11 mouse cellular contexts compared by ENCODE assay signal in genomic region chr11:94997596-94997995, GRCm38 (mm10). TPM values are rescaled to one million over a fixed set of nuclear protein-coding genes. Genes with fewer than 3 reads are reported as not detected.
DNase-seq lines count a peak whose midpoint lies in the region; ATAC-seq and TF ChIP-seq lines count a peak whose summit lies in the region.
"Had no signal": no experiment of that assay in that cellular context is flagged by ENCODE, and none has a peak within 500 bp of the region (broad histone marks: within the 10 kb centered on the region; RNA-seq: fewer than 3 reads in every experiment).

No protein-coding gene starts in this region.

- peaks cover 86% of the 10 kb centered on the region for H3K36me3 ChIP-seq in midbrain, embryonic 10.5 days
- peaks cover 24% of the 10 kb centered on the region for H3K36me3 ChIP-seq in midbrain, embryonic 15.5 days (replicated peaks)
- peaks cover 51% of the 10 kb centered on the region for H3K36me3 ChIP-seq in intestine, postnatal 0 days (ENCODE audit: control insufficient read depth, insufficient read depth)

- no peak overlapping the region for H3K4me3 ChIP-seq in cerebellum, adult 2 months (replicated peaks; ENCODE audit: insufficient read depth, low read depth, low read length)
- no peak overlapping the region for H3K4me3 ChIP-seq in midbrain, embryonic 10.5 days
- H3K4me3 ChIP-seq in midbrain, embryonic 15.5 days, result no peak overlapping the region
- H3K4me3 ChIP-seq in intestine, postnatal 0 days (ENCODE audit: low read depth, low read length), result no peak overlapping the region
- H3K4me3 ChIP-seq: embryonic facial prominence, embryonic 12.5 days had no signal

- no peak for ATAC-seq in midbrain, embryonic 15.5 days (replicated peaks)
- ATAC-seq in intestine, postnatal 0 days, result peak; percentile 65
- ATAC-seq in monocyte, adult 5-6 weeks (replicated peaks; ENCODE audit: insufficient number of reproducible peaks, low FRiP score, low TSS enrichment, poor library complexity, severe bottlenecking), result no peak

- H3K9ac ChIP-seq in midbrain, embryonic 15.5 days, result no peak overlapping the region
- no peak overlapping the region for H3K9ac ChIP-seq in intestine, postnatal 0 days (ENCODE audit: low read depth, low read length)
- H3K9ac ChIP-seq: embryonic facial prominence, embryonic 12.5 days had no signal

- 29% methylated on average over 5 of the region's 5 CpGs for WGBS in cerebellum, adult 2 months
- 79% methylated on average over 5 of the region's 5 CpGs for WGBS in midbrain, embryonic 10.5 days
- WGBS in midbrain, embryonic 15.5 days, result 57% methylated on average over 5 of the region's 5 CpGs
- 28% methylated on average over 5 of the region's 5 CpGs for WGBS in intestine, postnatal 0 days

- TF ChIP-seq CTCF in cerebellum, adult 2 months (IDR thresholded peaks at IDR 0.05; ENCODE audit: borderline replicate concordance, insufficient read depth, low read depth, low read length), result no peak
- no peak for TF ChIP-seq CTCF in intestine, postnatal 0 days (IDR thresholded peaks at IDR 0.05; ENCODE audit: low read depth)

- H3K27me3 ChIP-seq in cerebellum, adult 2 months (ENCODE audit: control insufficient read depth, insufficient read depth, low read length), result no peaks in the 10 kb centered on the region
- no peaks in the 10 kb centered on the region for H3K27me3 ChIP-seq in midbrain, embryonic 10.5 days (ENCODE audit: low read depth, poor library complexity, severe bottlenecking)
- no peaks in the 10 kb centered on the region for H3K27me3 ChIP-seq in midbrain, embryonic 15.5 days (replicated peaks)
- no peaks in the 10 kb centered on the region for H3K27me3 ChIP-seq in intestine, postnatal 0 days (replicated peaks; ENCODE audit: control insufficient read depth, insufficient read depth, low read length)
- H3K27me3 ChIP-seq: embryonic facial prominence, embryonic 12.5 days had no signal

- no peaks in the 10 kb centered on the region for H3K9me3 ChIP-seq in midbrain, embryonic 10.5 days (replicated peaks)
- H3K9me3 ChIP-seq in midbrain, embryonic 15.5 days, result no peaks in the 10 kb centered on the region
- no peaks in the 10 kb centered on the region for H3K9me3 ChIP-seq in intestine, postnatal 0 days (ENCODE audit: control insufficient read depth)
- H3K9me3 ChIP-seq: embryonic facial prominence, embryonic 12.5 days had no signal

- H3K27ac ChIP-seq in cerebellum, adult 2 months (ENCODE audit: insufficient read depth, low read length), result 0 out of 2 replicates have a peak overlapping the region, but pooled peaks have one; percentile 36
- peak overlapping the region; percentile 61 for H3K27ac ChIP-seq in midbrain, embryonic 10.5 days (replicated peaks)
- H3K27ac ChIP-seq in midbrain, embryonic 15.5 days, result no peak overlapping the region
- no peak overlapping the region for H3K27ac ChIP-seq in intestine, postnatal 0 days (ENCODE audit: low read depth, low read length)
- H3K27ac ChIP-seq: embryonic facial prominence, embryonic 12.5 days had no signal

- H3K4me1 ChIP-seq in cerebellum, adult 2 months (ENCODE audit: control insufficient read depth, insufficient read depth, low read length), result peaks cover 62% of the 10 kb centered on the region
- peaks cover 65% of the 10 kb centered on the region for H3K4me1 ChIP-seq in midbrain, embryonic 10.5 days
- peaks cover 61% of the 10 kb centered on the region for H3K4me1 ChIP-seq in midbrain, embryonic 15.5 days
- H3K4me1 ChIP-seq in intestine, postnatal 0 days (replicated peaks; ENCODE audit: control insufficient read depth, insufficient read depth, low read length), result peaks cover 27% of the 10 kb centered on the region

- peak in 1 of 2 experiments; percentile 45 for DNase-seq in cerebellum, adult 2 months
- DNase-seq in cerebellum, postnatal 25 days, result no peak
- no peak for DNase-seq in midbrain, embryonic 10.5 days (ENCODE audit: low spot score)
- peak; percentile 74 to 77 for DNase-seq in spleen, postnatal 4 days (ENCODE audit: low spot score in 2 of 2)
- DNase-seq in layer of hippocampus, postnatal 10 days (ENCODE audit: low spot score in 2 of 2), result no peak

- H3K4me2 ChIP-seq in midbrain, embryonic 15.5 days, result no peak overlapping the region
- H3K4me2 ChIP-seq in intestine, postnatal 0 days (replicated peaks; ENCODE audit: low read depth), result no peak overlapping the region
- H3K4me2 ChIP-seq: embryonic facial prominence, embryonic 12.5 days had no signal

- no peak for TF ChIP-seq POLR2A in cerebellum, adult 2 months (IDR thresholded peaks at IDR 0.05; ENCODE audit: borderline replicate concordance, insufficient read depth, low read length)

RNA-seq across cellular contexts. Expression of gene Ppp1r9b, which starts 6.8 kb away (rescaled TPM):
- 149 and 153 TPM in 2 replicates for polyA plus RNA-seq in cerebellum, adult 2 months (2012; rRNA removed)
- polyA plus RNA-seq in midbrain, embryonic 10.5 days (2016; fragmentation: Nextera tagmentation; extraction: Ambion mirVana), result 8.6 and 9.0 TPM in 2 replicates
- polyA plus RNA-seq in midbrain, embryonic 15.5 days (2015; fragmentation: Nextera tagmentation; extraction: Ambion mirVana), result 20.5 and 22.2 TPM in 2 replicates
- 6.3 and 7.1 TPM in 2 replicates for polyA plus RNA-seq in intestine, postnatal 0 days (2015; fragmentation: Nextera tagmentation; extraction: Ambion mirVana)
- 100 to 1,000 TPM; 501 TPM for total RNA-seq in layer of hippocampus, postnatal 10 days (2021)
- 127 to 216 TPM (median 141 TPM) in 3 replicates for total RNA-seq in monocyte, adult 5-6 weeks (2017)

RNA-seq across cellular contexts. Expression of gene Samd14, which starts 12.1 kb away (rescaled TPM):
- 80.7 and 89.4 TPM in 2 replicates for polyA plus RNA-seq in cerebellum, adult 2 months (2012; rRNA removed)
- polyA plus RNA-seq in midbrain, embryonic 10.5 days (2016; fragmentation: Nextera tagmentation; extraction: Ambion mirVana), result 40.8 and 58.6 TPM in 2 replicates
- 171 and 177 TPM in 2 replicates for polyA plus RNA-seq in midbrain, embryonic 15.5 days (2015; fragmentation: Nextera tagmentation; extraction: Ambion mirVana)
- polyA plus RNA-seq in intestine, postnatal 0 days (2015; fragmentation: Nextera tagmentation; extraction: Ambion mirVana), result 6.5 and 6.9 TPM in 2 replicates
- 100 to 1,000 TPM; 107 TPM for total RNA-seq in layer of hippocampus, postnatal 10 days (2021)
- 0.38 to 1.5 TPM in 2 of 3 replicates, not detected in the other for total RNA-seq in monocyte, adult 5-6 weeks (2017)

RNA-seq across cellular contexts. Expression of gene Sgca, which starts 21.5 kb away (rescaled TPM):
- polyA plus RNA-seq in cerebellum, adult 2 months (2012; rRNA removed), result 1.9 and 3.9 TPM in 2 replicates
- 0.20 TPM in 1 of 2 replicates, not detected in the other for polyA plus RNA-seq in midbrain, embryonic 10.5 days (2016; fragmentation: Nextera tagmentation; extraction: Ambion mirVana)
- not detected in 2 replicates for polyA plus RNA-seq in midbrain, embryonic 15.5 days (2015; fragmentation: Nextera tagmentation; extraction: Ambion mirVana)
- 0.18 and 0.55 TPM in 2 replicates for polyA plus RNA-seq in intestine, postnatal 0 days (2015; fragmentation: Nextera tagmentation; extraction: Ambion mirVana)
- total RNA-seq in layer of hippocampus, postnatal 10 days (2021), result under 1 TPM; 0.66 to 0.78 TPM
- not detected in 3 replicates for total RNA-seq in monocyte, adult 5-6 weeks (2017)

RNA-seq across cellular contexts. Expression of gene Hils1, which starts 30.2 kb away (rescaled TPM):
- polyA plus RNA-seq in cerebellum, adult 2 months (2012; rRNA removed), result not detected in 2 replicates
- not detected in 2 replicates for polyA plus RNA-seq in midbrain, embryonic 10.5 days (2016; fragmentation: Nextera tagmentation; extraction: Ambion mirVana)
- polyA plus RNA-seq in midbrain, embryonic 15.5 days (2015; fragmentation: Nextera tagmentation; extraction: Ambion mirVana), result not detected in 2 replicates
- polyA plus RNA-seq in intestine, postnatal 0 days (2015; fragmentation: Nextera tagmentation; extraction: Ambion mirVana), result not detected in 2 replicates
- not detected for total RNA-seq in layer of hippocampus, postnatal 10 days (2021)
- total RNA-seq in monocyte, adult 5-6 weeks (2017), result 2.5 TPM in 1 of 3 replicates, not detected in the others
- total RNA-seq: adrenal gland, adult 18-20 months had no signal
- polyA plus RNA-seq: embryonic facial prominence, embryonic 12.5 days; hindbrain, embryonic 16.5 days had no signal

RNA-seq across cellular contexts. Expression of gene Pdk2, which starts 43.6 kb away (rescaled TPM):
- polyA plus RNA-seq in cerebellum, adult 2 months (2012; rRNA removed), result 219 and 247 TPM in 2 replicates
- polyA plus RNA-seq in midbrain, embryonic 10.5 days (2016; fragmentation: Nextera tagmentation; extraction: Ambion mirVana), result 9.7 and 15.3 TPM in 2 replicates
- 27.4 and 28.2 TPM in 2 replicates for polyA plus RNA-seq in midbrain, embryonic 15.5 days (2015; fragmentation: Nextera tagmentation; extraction: Ambion mirVana)
- polyA plus RNA-seq in intestine, postnatal 0 days (2015; fragmentation: Nextera tagmentation; extraction: Ambion mirVana), result 53.2 and 57.4 TPM in 2 replicates
- total RNA-seq in layer of hippocampus, postnatal 10 days (2021), result 10 to 100 TPM; 48.9 to 49.7 TPM
- total RNA-seq in monocyte, adult 5-6 weeks (2017), result 2.8 to 14.5 TPM (median 4.8 TPM) in 3 replicates

Comparison
In these comparisons a context has a peak if more than half of its experiments do, and no peak if none do; other contexts are left out.
1. H3K27ac ChIP-seq: peak in cerebellum, adult 2 months (single experiment) and midbrain, embryonic 10.5 days (single experiment); none in midbrain, embryonic 15.5 days (single experiment) and intestine, postnatal 0 days (single experiment).
2. DNase-seq: peak in spleen, postnatal 4 days (2 of 2); none in cerebellum, postnatal 25 days (0 of 2), midbrain, embryonic 10.5 days (single experiment) and layer of hippocampus, postnatal 10 days (0 of 2).